Mouse (Mus musculus) erythroblast, embryonic 14.5 days (primary cell): Measurements from ENCODE around the gene Slc19a2.

Experiments
- GATA1 ChIP-seq: IDR thresholded peaks from 2 replicates; pipeline ENCODE4 v1.6.1; 2012; ENCODE audit warnings: low read length, inconsistent platforms, mixed read lengths
- TAL1 ChIP-seq: IDR thresholded peaks from 3 replicates; pipeline ENCODE4 v1.6.1; 2012; ENCODE audit warnings: low read length, inconsistent platforms, mixed read lengths

- TF ChIP-seq TAL1 (no peak), GATA1 (no peak)
These were observed 12.7 kb downstream of the Slc19a2 start for GRCm38 (mm10) chr1:164261553-164261952.
